Mouse (Mus musculus) lung, adult 10 weeks (tissue): ENCODE measurements around the gene Gm42420. TPM values are rescaled to one million over a fixed set of nuclear protein-coding genes. Genes with fewer than 3 reads are reported as not detected.

Source experiments
- polyA plus RNA-seq: library from polyadenylated mRNA; stranded (reverse); fragments of 350-450 nt; fragmentation: Illumina TruSeq; extraction: RNeasy Lipid Tissue Mini Kit (QIAGEN cat#74804); gene quantifications from one replicate; pipeline ENCODE4 v1.2.3, GENCODE M21; 2014; ENCODE audit warnings: low read depth, low replicate concordance; ENCODE audit not compliant: insufficient read depth

Gene Gm42420
- 1.8 TPM for polyA plus RNA-seq

GRCm38 (mm10) chr6:39585517-39585916 is at the start of gene Gm42420:
Gm42420 (plus strand) TSS chr6:39585753.

GRCm38 (mm10) chr6:39557723-39558261 is 27.8 kb upstream of the Gm42420 start, which contains the start of gene Dennd2a:
Dennd2a (minus strand) TSS chr6:39557867.

DNA sequence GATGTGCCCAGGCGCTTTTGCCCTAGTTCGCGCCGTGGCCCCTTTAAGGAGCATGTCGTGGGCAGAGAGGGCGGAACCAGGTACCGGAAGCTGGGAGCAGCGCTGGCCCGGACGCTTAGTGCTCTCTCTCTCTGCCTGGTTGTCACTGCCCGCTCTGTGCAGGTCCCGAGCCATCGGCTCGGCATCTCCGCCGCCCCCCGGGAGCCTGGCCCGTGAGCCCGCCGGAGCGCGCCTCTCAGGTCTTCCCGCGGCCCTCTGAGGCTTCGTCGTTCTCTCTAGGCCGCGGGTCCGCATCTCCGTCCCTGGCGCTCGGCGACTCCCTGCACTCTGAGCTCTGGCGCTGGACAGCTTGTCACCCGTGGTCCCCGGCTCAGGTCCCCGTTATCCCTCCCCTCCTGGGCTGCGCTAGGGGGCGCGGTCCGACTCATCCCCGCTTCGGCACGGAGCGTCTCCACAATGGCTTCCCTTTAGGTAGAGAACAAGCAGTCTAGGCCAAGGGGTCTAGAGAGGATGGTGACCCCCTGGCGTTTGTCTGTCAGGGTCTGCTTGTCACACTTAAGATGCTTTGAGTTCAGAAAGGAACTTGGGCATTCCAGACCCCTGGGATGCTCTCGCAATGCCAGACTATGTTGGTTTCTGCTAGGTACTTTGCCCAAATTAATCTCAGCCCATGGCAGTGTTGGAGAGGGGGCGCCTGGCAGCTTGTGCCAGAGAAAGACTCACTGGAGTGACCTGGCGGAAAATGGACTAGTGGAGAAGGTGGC is 11.6 kb upstream of the Gm42420 start, which contains the start of gene Adck2:
Gene Adck2 (plus strand): TSS at position 83 of the 764 bp plus-strand sequence.

DNA sequence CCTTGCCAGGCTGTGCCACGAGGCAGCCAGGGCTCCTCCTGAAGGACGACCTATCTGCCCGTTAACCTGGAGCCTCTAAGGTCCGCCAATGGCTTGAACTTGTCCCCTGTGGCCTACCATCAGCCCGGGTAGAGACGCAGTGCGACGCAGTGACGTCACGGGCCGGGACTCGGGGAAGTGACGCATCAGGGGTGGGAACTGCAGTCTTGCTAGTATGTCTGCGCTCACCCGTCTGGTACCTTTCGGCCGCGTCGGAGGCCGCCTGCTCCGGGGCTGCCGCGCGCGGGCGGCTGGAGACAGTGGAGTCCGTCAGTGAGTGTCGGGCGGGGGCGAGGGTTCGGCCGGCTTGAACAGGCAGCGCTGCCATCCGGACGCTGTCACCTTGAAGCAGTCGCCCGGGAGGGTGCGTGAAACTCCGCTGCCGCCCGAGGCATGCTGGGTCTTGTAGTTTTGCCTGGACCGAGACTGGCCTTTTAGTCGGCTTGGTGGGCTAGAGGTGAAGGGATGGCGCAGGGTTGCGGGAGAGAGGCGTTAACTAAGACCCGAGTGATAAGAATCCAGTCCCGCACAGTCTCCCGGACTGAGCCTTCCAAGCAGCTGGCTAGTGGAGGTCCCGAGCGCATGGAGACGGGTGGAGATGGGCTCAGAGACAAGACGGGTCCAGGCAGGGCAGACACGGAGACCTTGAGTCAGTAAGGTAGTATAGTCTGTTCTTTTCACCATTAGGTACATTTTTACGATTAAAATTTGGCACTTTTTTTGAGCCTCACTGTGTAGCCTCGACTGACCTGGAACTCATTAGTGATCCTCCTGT is 7.1 kb downstream of the Gm42420 start, which contains the start of gene Ndufb2:
Gene Ndufb2 (plus strand): TSS at position 174 of the 814 bp plus-strand sequence.

Other genes with a start within 250 kb of the Gm42420 start
- 15.9 TPM for gene Slc37a3, start 208.1 kb upstream of the Gm42420 start, polyA plus RNA-seq
- gene Rab19, start 204.6 kb upstream of the Gm42420 start, polyA plus RNA-seq: 7.9 TPM
- 53.3 TPM for gene Mkrn1, start 165.3 kb upstream of the Gm42420 start, polyA plus RNA-seq
- 8.2 TPM for gene Dennd2a, start 27.9 kb upstream of the Gm42420 start, polyA plus RNA-seq
- gene Adck2, start 11.9 kb upstream of the Gm42420 start, polyA plus RNA-seq: 13.5 TPM
- 196 TPM for gene Ndufb2, start 6.8 kb downstream of the Gm42420 start, polyA plus RNA-seq
- gene Braf, start 139.7 kb downstream of the Gm42420 start, polyA plus RNA-seq: 4.8 TPM
- 112 TPM for gene Mrps33, start 225.2 kb downstream of the Gm42420 start, polyA plus RNA-seq